Mouse (Mus musculus): ENCODE measurements around the gene Adarb2. TPM values are rescaled to one million over a fixed set of nuclear protein-coding genes. Genes with fewer than 3 reads are reported as not detected.

The Adarb2 gene
- polyA plus RNA-seq, 1 experiment: not detected

DNA sequence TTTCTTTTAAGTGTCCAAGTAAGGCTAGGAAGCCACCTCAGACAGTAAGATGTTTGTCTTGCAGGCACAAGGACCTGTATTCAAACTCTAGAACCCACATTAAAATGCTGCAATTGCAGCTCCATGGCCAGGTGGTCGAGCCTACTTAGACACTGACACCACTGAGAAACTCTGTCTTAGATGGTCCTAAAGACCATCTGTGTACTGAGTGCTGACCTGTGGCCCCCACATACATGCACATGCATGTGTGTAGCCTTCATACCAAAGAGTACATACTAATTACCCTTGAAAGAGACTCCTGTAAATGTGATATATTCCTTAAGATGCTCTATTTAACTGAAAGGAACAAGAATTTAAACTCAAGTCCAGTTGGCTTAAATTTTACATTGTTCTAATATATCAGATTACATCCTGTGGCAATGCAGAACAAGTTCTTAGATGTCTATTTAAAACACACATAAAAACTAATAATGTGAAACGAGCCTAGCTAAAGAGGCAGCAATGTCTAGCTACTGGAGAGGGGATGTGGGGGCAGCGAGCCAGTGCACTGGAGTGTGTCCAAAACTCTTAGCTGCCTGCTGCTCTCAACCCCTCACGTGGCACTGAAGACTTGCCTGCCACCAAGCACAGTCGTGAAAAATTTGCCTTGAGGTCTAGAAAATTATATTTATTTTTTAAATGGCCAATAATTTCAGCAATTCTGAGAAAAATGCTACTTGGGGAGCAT lies 534.6 kb downstream of the Adarb2 start:
- no peaks in the 10 kb centered on the region for H3K27me3 ChIP-seq (ENCODE audit: control insufficient read depth, insufficient read depth, low read length)
- H3K27ac ChIP-seq (ENCODE audit: insufficient read depth, low read depth, low read length): no peak overlapping the region
- H3K4me1 ChIP-seq (ENCODE audit: control insufficient read depth, insufficient read depth, insufficient read length, low read length): no peaks in the 10 kb centered on the region
- H3K36me3 ChIP-seq (ENCODE audit: control insufficient read depth, insufficient read depth, low read length): no peaks in the 10 kb centered on the region
- H3K4me3 ChIP-seq (ENCODE audit: low read depth, low read length): no peak overlapping the region
- TF ChIP-seq POLR2A (IDR thresholded peaks at IDR 0.05; ENCODE audit: low read depth, low read length) (no peak), CTCF (IDR thresholded peaks at IDR 0.05; ENCODE audit: extremely low read depth, insufficient read length, insufficient replicate concordance, low read depth, low read length) (no peak)
- WGBS: 63% methylated on average over 5 of the region's 5 CpGs

DNA sequence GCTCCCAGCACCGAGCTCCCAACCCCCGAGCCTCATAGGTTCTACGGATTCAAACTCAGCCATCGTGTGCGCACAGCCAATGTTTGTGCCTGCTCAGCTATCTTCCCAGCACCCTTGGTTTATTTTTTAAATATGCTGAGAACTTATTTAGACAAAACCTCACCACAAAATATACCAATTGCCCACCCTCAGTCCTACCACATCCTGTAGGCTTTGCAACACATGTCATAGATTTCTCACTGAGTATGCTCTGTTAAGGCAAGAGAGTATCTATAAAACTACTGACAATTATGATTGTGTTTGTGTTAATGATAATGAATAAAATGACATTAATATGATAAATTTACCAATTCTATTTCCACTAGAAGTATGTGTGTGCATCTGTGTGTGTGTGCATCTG lies 540.1 kb downstream of the Adarb2 start:
- Histone ChIP-seq H3K27me3 (ENCODE audit: control insufficient read depth, insufficient read depth, low read length) (no peaks in the 10 kb centered on the region), H3K4me1 (ENCODE audit: control insufficient read depth, insufficient read depth, insufficient read length, low read length) (no peaks in the 10 kb centered on the region), H3K4me3 (ENCODE audit: low read depth, low read length) (no peak overlapping the region), H3K36me3 (ENCODE audit: control insufficient read depth, insufficient read depth, low read length) (no peaks in the 10 kb centered on the region), H3K27ac (ENCODE audit: insufficient read depth, low read depth, low read length) (no peak overlapping the region)
- TF ChIP-seq CTCF (IDR thresholded peaks at IDR 0.05; ENCODE audit: extremely low read depth, insufficient read length, insufficient replicate concordance, low read depth, low read length): no peak
- no peak for TF ChIP-seq POLR2A (IDR thresholded peaks at IDR 0.05; ENCODE audit: low read depth, low read length)
- 82% methylated on average over 5 of the region's 5 CpGs for WGBS

DNA sequence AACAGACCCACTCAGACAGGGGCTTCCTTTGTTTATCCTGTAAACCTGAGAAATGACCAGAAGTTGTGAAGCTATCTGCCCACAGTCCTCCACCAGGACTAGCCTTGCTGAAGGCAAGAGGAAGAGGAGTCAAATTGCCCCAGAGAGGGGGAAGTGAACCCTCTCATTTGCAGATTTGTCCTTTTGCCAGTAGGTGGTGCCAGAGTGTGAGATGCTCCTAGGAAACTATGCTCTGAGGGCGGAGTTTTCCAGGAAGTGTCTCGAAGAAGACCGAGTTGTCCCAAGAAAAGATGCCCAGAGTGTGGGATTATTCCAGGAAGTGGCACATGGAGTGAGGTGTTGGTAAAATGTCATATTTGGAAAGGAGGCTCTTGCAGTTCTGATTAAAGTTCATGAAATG lies 541.9 kb downstream of the Adarb2 start:
- 34% methylated on average over 3 of the region's 3 CpGs for WGBS
- no peaks in the 10 kb centered on the region for H3K36me3 ChIP-seq (ENCODE audit: control insufficient read depth, insufficient read depth, low read length)
- no peak overlapping the region for H3K4me3 ChIP-seq (ENCODE audit: low read depth, low read length)
- TF ChIP-seq CTCF (IDR thresholded peaks at IDR 0.05; ENCODE audit: extremely low read depth, insufficient read length, insufficient replicate concordance, low read depth, low read length) (peak; percentile 43; the same call in 1 of the 2 replicates), POLR2A (IDR thresholded peaks at IDR 0.05; ENCODE audit: low read depth, low read length) (no peak)
- H3K27ac ChIP-seq (ENCODE audit: insufficient read depth, low read depth, low read length): no peak overlapping the region
- no peaks in the 10 kb centered on the region for H3K4me1 ChIP-seq (ENCODE audit: control insufficient read depth, insufficient read depth, insufficient read length, low read length)
- H3K27me3 ChIP-seq (ENCODE audit: control insufficient read depth, insufficient read depth, low read length): no peaks in the 10 kb centered on the region

GRCm38 (mm10) chr13:8745596-8745995 lies 542.9 kb downstream of the Adarb2 start:
- H3K4me3 ChIP-seq (ENCODE audit: low read depth, low read length): no peak overlapping the region
- no peak overlapping the region for H3K27ac ChIP-seq (ENCODE audit: insufficient read depth, low read depth, low read length)
- H3K27me3 ChIP-seq (ENCODE audit: control insufficient read depth, insufficient read depth, low read length): no peaks in the 10 kb centered on the region
- H3K36me3 ChIP-seq (ENCODE audit: control insufficient read depth, insufficient read depth, low read length): no peaks in the 10 kb centered on the region
- WGBS: 49% methylated on average over 4 of the region's 4 CpGs
- H3K4me1 ChIP-seq (ENCODE audit: control insufficient read depth, insufficient read depth, insufficient read length, low read length): no peaks in the 10 kb centered on the region
- TF ChIP-seq CTCF (IDR thresholded peaks at IDR 0.05; ENCODE audit: extremely low read depth, insufficient read length, insufficient replicate concordance, low read depth, low read length) (no peak), POLR2A (IDR thresholded peaks at IDR 0.05; ENCODE audit: low read depth, low read length) (no peak)

- Histone ChIP-seq H3K27ac (ENCODE audit: insufficient read depth, low read depth, low read length) (no peak overlapping the region), H3K36me3 (ENCODE audit: control insufficient read depth, insufficient read depth, low read length) (no peaks in the 10 kb centered on the region), H3K4me1 (ENCODE audit: control insufficient read depth, insufficient read depth, insufficient read length, low read length) (no peaks in the 10 kb centered on the region), H3K4me3 (ENCODE audit: low read depth, low read length) (no peak overlapping the region), H3K27me3 (ENCODE audit: control insufficient read depth, insufficient read depth, low read length) (no peaks in the 10 kb centered on the region)
- TF ChIP-seq POLR2A (IDR thresholded peaks at IDR 0.05; ENCODE audit: low read depth, low read length): no peak
- no peak for TF ChIP-seq CTCF (IDR thresholded peaks at IDR 0.05; ENCODE audit: extremely low read depth, insufficient read length, insufficient replicate concordance, low read depth, low read length)
- WGBS: 86% methylated on average over 6 of the region's 6 CpGs
Observed at GRCm38 (mm10) chr13:8749451-8749850, 546.8 kb downstream of the Adarb2 start.

- WGBS: 42% methylated on average over 8 of the region's 8 CpGs
- Histone ChIP-seq H3K27me3 (ENCODE audit: control insufficient read depth, insufficient read depth, low read length) (no peaks in the 10 kb centered on the region; the same call in 1 of the 2 replicates), H3K36me3 (ENCODE audit: control insufficient read depth, insufficient read depth, low read length) (no peaks in the 10 kb centered on the region), H3K4me1 (ENCODE audit: control insufficient read depth, insufficient read depth, insufficient read length, low read length) (no peaks in the 10 kb centered on the region), H3K27ac (ENCODE audit: insufficient read depth, low read depth, low read length) (no peak overlapping the region), H3K4me3 (ENCODE audit: low read depth, low read length) (no peak overlapping the region)
- TF ChIP-seq CTCF (IDR thresholded peaks at IDR 0.05; ENCODE audit: extremely low read depth, insufficient read length, insufficient replicate concordance, low read depth, low read length) (no peak), POLR2A (IDR thresholded peaks at IDR 0.05; ENCODE audit: low read depth, low read length) (no peak)
Observed at GRCm38 (mm10) chr13:8760940-8761339, 558.3 kb downstream of the Adarb2 start.

DNA sequence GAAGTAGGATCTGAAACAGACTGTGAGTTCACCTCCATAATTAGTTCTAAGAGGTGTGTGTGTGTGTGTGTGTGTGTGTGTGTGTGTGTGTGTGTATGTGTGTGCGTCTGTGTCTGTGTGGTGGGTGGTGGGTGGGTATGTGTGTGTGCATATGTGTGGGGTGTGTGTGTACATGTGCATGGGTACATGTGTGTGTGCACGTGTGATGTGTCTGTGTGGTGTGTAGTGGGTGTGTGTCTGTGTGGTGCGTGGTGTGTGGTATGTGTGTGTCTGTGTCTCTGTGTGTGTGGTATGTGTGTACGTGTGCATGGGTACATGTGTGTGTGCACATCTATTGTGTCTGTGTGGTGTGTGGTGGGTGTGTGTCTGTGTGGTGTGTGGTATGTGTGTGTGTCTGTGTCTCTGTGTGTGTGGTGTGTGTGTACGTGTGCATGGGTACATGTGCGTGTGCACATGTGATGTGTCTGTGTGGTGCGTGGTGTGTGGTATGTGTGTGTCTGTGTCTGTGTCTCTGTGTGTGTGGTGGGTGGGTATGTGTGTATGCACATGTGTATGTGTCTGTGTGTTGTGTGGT lies 567.1 kb downstream of the Adarb2 start:
- no peaks in the 10 kb centered on the region for H3K36me3 ChIP-seq (ENCODE audit: control insufficient read depth, insufficient read depth, low read length)
- no peak overlapping the region for H3K4me3 ChIP-seq (ENCODE audit: low read depth, low read length)
- whole genome bisulfite sequencing: 95% methylated on average over 7 of the region's 7 CpGs
- H3K27me3 ChIP-seq (ENCODE audit: control insufficient read depth, insufficient read depth, low read length): no peaks in the 10 kb centered on the region
- H3K27ac ChIP-seq (ENCODE audit: insufficient read depth, low read depth, low read length): no peak overlapping the region
- no peak for TF ChIP-seq POLR2A (IDR thresholded peaks at IDR 0.05; ENCODE audit: low read depth, low read length)
- no peak for TF ChIP-seq CTCF (IDR thresholded peaks at IDR 0.05; ENCODE audit: extremely low read depth, insufficient read length, insufficient replicate concordance, low read depth, low read length)
- H3K4me1 ChIP-seq (ENCODE audit: control insufficient read depth, insufficient read depth, insufficient read length, low read length): no peaks in the 10 kb centered on the region
